Mouse (Mus musculus): ENCODE data around the gene Slc25a28. TPM values are rescaled to one million over a fixed set of nuclear protein-coding genes. Genes with fewer than 3 reads are reported as not detected.

Gene Slc25a28
- total RNA-seq, 2 experiments from 2014 or later = 20.6 to 25.2 TPM

- DNase-seq = no peak
- intact Hi-C loops (cut with DNase I) = no loop called here
These were observed 27.4 kb downstream of the Slc25a28 start for GRCm38 (mm10) chr19:43647261-43647660.

GRCm38 (mm10) chr19:43646852-43647251, 27.8 kb downstream of the Slc25a28 start:
- intact Hi-C loops (cut with DNase I) = no loop called here
- no peak for DNase-seq

GRCm38 (mm10) chr19:43645508-43645907, 29.2 kb downstream of the Slc25a28 start:
- intact Hi-C loops (cut with DNase I) = no loop called here
- no peak for DNase-seq

GRCm38 (mm10) chr19:43642843-43643242, 31.8 kb downstream of the Slc25a28 start:
- intact Hi-C loops (cut with DNase I) = no loop called here

GRCm38 (mm10) chr19:43641833-43642232, 32.8 kb downstream of the Slc25a28 start:
- intact Hi-C loops (cut with DNase I) = no loop called here
- DNase-seq = no peak

More at GRCm38 (mm10) chr19:43642843-43643242, 31.8 kb downstream of the Slc25a28 start:
- no peak for DNase-seq

- peak; percentile 78 for DNase-seq
- intact Hi-C loops (cut with DNase I) = loop anchor here (1.0 kb wide), 1 partner anchor 25 kb away; no protein-coding TSS in a partner anchor
These were observed 44.0 kb downstream of the Slc25a28 start for GRCm38 (mm10) chr19:43630466-43631251.

GRCm38 (mm10) chr19:43629088-43629487, 45.6 kb downstream of the Slc25a28 start:
- no peak for DNase-seq
- intact Hi-C loops (cut with DNase I) = no loop called here

- no peak for DNase-seq
- intact Hi-C loops (cut with DNase I) = no loop called here
These were observed 47.3 kb downstream of the Slc25a28 start for GRCm38 (mm10) chr19:43627345-43627744.

- intact Hi-C loops (cut with DNase I) = no loop called here
- DNase-seq = no peak
These were observed 48.5 kb downstream of the Slc25a28 start for GRCm38 (mm10) chr19:43626160-43626559.

- intact Hi-C loops (cut with DNase I) = no loop called here
- DNase-seq = no peak
These were observed 50.8 kb downstream of the Slc25a28 start for GRCm38 (mm10) chr19:43623913-43624312.

- DNase-seq = no peak
- intact Hi-C loops (cut with DNase I) = no loop called here
These were observed 54.7 kb downstream of the Slc25a28 start for GRCm38 (mm10) chr19:43619916-43620479.

- no peak for DNase-seq
- intact Hi-C loops (cut with DNase I) = no loop called here
These were observed 56.1 kb downstream of the Slc25a28 start for GRCm38 (mm10) chr19:43618505-43619030.

GRCm38 (mm10) chr19:43617761-43618349, 56.8 kb downstream of the Slc25a28 start:
- intact Hi-C loops (cut with DNase I) = no loop called here
- DNase-seq = no peak

GRCm38 (mm10) chr19:43616889-43617288, 57.8 kb downstream of the Slc25a28 start:
- no peak for DNase-seq
- intact Hi-C loops (cut with DNase I) = no loop called here

GRCm38 (mm10) chr19:43616415-43616861, 58.2 kb downstream of the Slc25a28 start:
- intact Hi-C loops (cut with DNase I) = no loop called here
- DNase-seq = no peak

GRCm38 (mm10) chr19:43615571-43616414, 58.9 kb downstream of the Slc25a28 start:
- intact Hi-C loops (cut with DNase I) = no loop called here
- no peak for DNase-seq

GRCm38 (mm10) chr19:43615074-43615445, 59.6 kb downstream of the Slc25a28 start:
- intact Hi-C loops (cut with DNase I) = no loop called here

GRCm38 (mm10) chr19:43614341-43615073, 60.2 kb downstream of the Slc25a28 start:
- DNase-seq = no peak
- intact Hi-C loops (cut with DNase I) = loop anchor here (5.0 kb wide), 1 partner anchor 1097 kb away; the partner anchor contains the start of gene R3hcc1l

More at GRCm38 (mm10) chr19:43615074-43615445, 59.6 kb downstream of the Slc25a28 start:
- DNase-seq = no peak

Measured in gastrocnemius, postnatal 36 days (tissue).